Mouse (Mus musculus): ENCODE measurements around the gene Rbck1.

- no peak for TF ChIP-seq CTCF (IDR thresholded peaks at IDR 0.05; ENCODE audit: control insufficient read depth, insufficient read depth, low read length)
- TF ChIP-seq POLR2A (IDR thresholded peaks at IDR 0.05; ENCODE audit: borderline replicate concordance, control insufficient read depth, low read depth, low read length) = no peak
Measured at GRCm38 (mm10) chr2:152338319-152338718, 5.9 kb upstream of the Rbck1 start.
